Mouse (Mus musculus): ENCODE measurements around the gene Fbxw2. TPM values are rescaled to one million over a fixed set of nuclear protein-coding genes. Genes with fewer than 3 reads are reported as not detected.

Gene Fbxw2
- total and polyA plus RNA-seq, 3 experiments = 36.7 to 67.8 (median 61.2) TPM

- DNase-seq (ENCODE audit: extremely low read depth) = no peak
- Histone ChIP-seq H3K27ac (ENCODE audit: insufficient read depth, low read depth) (no peak overlapping the region), H3K4me1 (ENCODE audit: control insufficient read depth in 1 of 2, insufficient read depth in 2 of 2) (peaks cover 0 to 50% of the 10 kb centered on the region in 2 experiments; a peak in 2 of 4 replicates), H3K36me3 (replicated peaks in 1 of 2; ENCODE audit: control insufficient read depth in 1 of 2, insufficient read depth in 1 of 2, low read length in 1 of 2) (peaks cover 63 to 89% of the 10 kb centered on the region in 2 experiments), H3K9me3 (replicated peaks; ENCODE audit: low read length) (no peaks in the 10 kb centered on the region), H3K79me2 (replicated peaks; ENCODE audit: control insufficient read depth, extremely low read depth, insufficient read depth, poor library complexity, severe bottlenecking) (peaks cover 61% of the 10 kb centered on the region), H3K27me3 (replicated peaks) (no peaks in the 10 kb centered on the region), H3K9ac (ENCODE audit: insufficient read depth, low read depth) (peak overlapping the region; percentile 23; the same call in 1 of the 2 replicates), H3K4me3 (replicated peaks in 1 of 3; ENCODE audit: low read depth in 2 of 3, low read length in 2 of 3, poor library complexity in 1 of 3) (no peak overlapping the region), H3K4me2 (ENCODE audit: insufficient read depth, low read depth, poor library complexity, severe bottlenecking) (peak overlapping the region; percentile 95; the same call in 1 of the 2 replicates)
- dilution Hi-C loops (cut with MboI; ENCODE audit: extremely low pct_ligation_motif_present, extremely low pct_unique_long_range_greater_than_20kb, low sequenced_read_pairs) = no loop called here
- in situ Hi-C loops (cut with MboI; ENCODE audit: low pct_ligation_motif_present, low pct_unique_long_range_greater_than_20kb, low sequenced_read_pairs) = loop anchor here (25.0 kb wide), 1 partner anchor 335 kb away; the partner anchor contains the start of genes AI182371 and Cntrl
- TF ChIP-seq CTCF (conservative IDR thresholded peaks at IDR 0.05 in 1 of 2, IDR thresholded peaks at IDR 0.05 in 1 of 2; ENCODE audit: low read depth in 2 of 2, low read length in 2 of 2) (no peak), MEF2A (IDR thresholded peaks at IDR 0.05; ENCODE audit: borderline replicate concordance, low read depth, low read length) (no peak), POLR2A (IDR thresholded peaks at IDR 0.05; ENCODE audit: low read depth, low read length) (no peak; the same call in 1 of the 2 replicates), RAD21 (IDR thresholded peaks at IDR 0.05; ENCODE audit: low read depth, low read length) (no peak), JUND (conservative IDR thresholded peaks at IDR 0.05; ENCODE audit: low read depth, low read length) (no peak), UBTF (IDR thresholded peaks at IDR 0.05; ENCODE audit: low read depth, low read length) (no peak), CHD2 (IDR thresholded peaks at IDR 0.05; ENCODE audit: low read length) (no peak), CHD1 (IDR thresholded peaks at IDR 0.05; ENCODE audit: low read depth, low read length) (no peak), ZMIZ1 (IDR thresholded peaks at IDR 0.05; ENCODE audit: low read depth, low read length) (no peak), ZKSCAN1 (IDR thresholded peaks at IDR 0.05; ENCODE audit: borderline replicate concordance, low read depth, low read length) (no peak), KAT2A (IDR thresholded peaks at IDR 0.05; ENCODE audit: insufficient replicate concordance, low read length) (no peak), ZC3H11A (IDR thresholded peaks at IDR 0.05; ENCODE audit: low read depth, low read length) (no peak), MAFK (IDR thresholded peaks at IDR 0.05; ENCODE audit: insufficient replicate concordance, low read length) (no peak), MAX (IDR thresholded peaks at IDR 0.05; ENCODE audit: low read length) (no peak), MAZ (IDR thresholded peaks at IDR 0.05; ENCODE audit: low read depth, low read length) (no peak), USF2 (conservative IDR thresholded peaks at IDR 0.05; ENCODE audit: low read depth, low read length) (no peak), MXI1 (IDR thresholded peaks at IDR 0.05; ENCODE audit: low read depth, low read length) (no peak), PAX5 (IDR thresholded peaks at IDR 0.05; ENCODE audit: low read length) (no peak), HCFC1 (IDR thresholded peaks at IDR 0.05; ENCODE audit: low read depth, low read length) (no peak), ETS1 (conservative IDR thresholded peaks at IDR 0.05; ENCODE audit: low read depth, low read length) (no peak)
These were observed 48.8 kb downstream of the Fbxw2 start for GRCm38 (mm10) chr2:34777237-34777868.

GRCm38 (mm10) chr2:34774493-34774892 is 51.6 kb downstream of the Fbxw2 start:
- no peak overlapping the region for H3K27ac ChIP-seq (ENCODE audit: insufficient read depth, low read depth)
- H3K9ac ChIP-seq (ENCODE audit: insufficient read depth, low read depth) = peak overlapping the region; percentile 83; the same call in 1 of the 2 replicates
- peaks cover 2 to 53% of the 10 kb centered on the region in 2 experiments; a peak in 2 of 4 replicates for H3K4me1 ChIP-seq (ENCODE audit: control insufficient read depth in 1 of 2, insufficient read depth in 2 of 2)
- DNase-seq (ENCODE audit: extremely low read depth) = no peak
- TF ChIP-seq JUND (conservative IDR thresholded peaks at IDR 0.05; ENCODE audit: low read depth, low read length) (no peak), PAX5 (IDR thresholded peaks at IDR 0.05; ENCODE audit: low read length) (no peak), TBP (conservative IDR thresholded peaks at IDR 0.05; ENCODE audit: low read depth, low read length) (no peak), NELFE (IDR thresholded peaks at IDR 0.05; ENCODE audit: low read depth, low read length) (no peak), SIN3A (IDR thresholded peaks at IDR 0.05; ENCODE audit: low read length) (no peak), CHD1 (IDR thresholded peaks at IDR 0.05; ENCODE audit: low read depth, low read length) (no peak)
- peak overlapping the region; percentile 99 for H3K4me2 ChIP-seq (ENCODE audit: insufficient read depth, low read depth, poor library complexity, severe bottlenecking)
- peak overlapping the region; percentile 74 to 99 (median 97) for H3K4me3 ChIP-seq (replicated peaks in 1 of 3; ENCODE audit: low read depth in 2 of 3, low read length in 2 of 3, poor library complexity in 1 of 3)
- dilution Hi-C loops (cut with MboI; ENCODE audit: extremely low pct_ligation_motif_present, extremely low pct_unique_long_range_greater_than_20kb, low sequenced_read_pairs) (no loop called here), in situ Hi-C loops (cut with MboI; ENCODE audit: low pct_ligation_motif_present, low pct_unique_long_range_greater_than_20kb, low sequenced_read_pairs) (no loop called here)
- H3K36me3 ChIP-seq (replicated peaks in 1 of 2; ENCODE audit: control insufficient read depth in 1 of 2, insufficient read depth in 1 of 2, low read length in 1 of 2) = peaks cover 50 to 72% of the 10 kb centered on the region in 2 experiments
- peaks cover 75% of the 10 kb centered on the region for H3K79me2 ChIP-seq (replicated peaks; ENCODE audit: control insufficient read depth, extremely low read depth, insufficient read depth, poor library complexity, severe bottlenecking)
- no peaks in the 10 kb centered on the region for H3K27me3 ChIP-seq (replicated peaks)
- H3K9me3 ChIP-seq (replicated peaks; ENCODE audit: low read length) = no peaks in the 10 kb centered on the region
